16 mouse cellular contexts compared by ENCODE assay signal in the genomic region with DNA sequence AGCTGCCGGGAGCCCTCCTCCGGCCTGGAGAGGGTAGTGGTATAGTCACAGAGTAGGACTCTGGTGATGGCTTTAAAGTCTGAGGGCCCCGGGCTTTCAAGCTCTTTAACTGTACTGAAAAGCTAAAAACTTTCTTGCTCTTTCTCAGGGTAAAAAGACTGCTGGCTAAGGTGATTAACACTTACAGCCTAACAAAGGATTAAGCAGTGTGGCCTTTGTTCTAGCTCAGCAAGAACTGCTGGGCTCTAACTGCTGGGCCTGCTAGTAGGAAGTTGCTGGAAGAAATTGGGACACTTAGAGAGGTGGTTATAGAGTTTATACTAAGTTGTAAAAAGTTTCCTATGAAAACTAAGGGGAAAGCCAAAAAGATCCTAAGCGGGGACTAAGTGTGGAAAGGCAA. TPM values are rescaled to one million over a fixed set of nuclear protein-coding genes. Genes with fewer than 3 reads are reported as not detected.
"Had no signal": no experiment of that assay in that cellular context is flagged by ENCODE, and none has a peak within 500 bp of the region (broad histone marks: within the 10 kb centered on the region; RNA-seq: fewer than 3 reads in every experiment).

No protein-coding gene starts in this region.

- H3K4me1 ChIP-seq: limb, embryonic 13.5 days; midbrain, embryonic 12.5 days had no signal

- H3K9ac ChIP-seq: limb, embryonic 13.5 days; liver, embryonic 14.5 days; midbrain, embryonic 12.5 days had no signal

- ATAC-seq: midbrain, embryonic 16.5 days had no signal

- DNase-seq: kidney, postnatal 25 days; left cerebral cortex, postnatal 4 days; lung, adult 18-20 months; right cerebral cortex, postnatal 14 days; thymus, adult 18-20 months; thymus, postnatal 14 days had no signal

- H3K27me3 ChIP-seq: limb, embryonic 13.5 days; midbrain, embryonic 12.5 days had no signal

- H3K27ac ChIP-seq: limb, embryonic 13.5 days; liver, embryonic 14.5 days; midbrain, embryonic 12.5 days had no signal

- H3K4me3 ChIP-seq: limb, embryonic 13.5 days; midbrain, embryonic 12.5 days had no signal

- H3K4me2 ChIP-seq: limb, embryonic 13.5 days; midbrain, embryonic 12.5 days had no signal

- H3K9me3 ChIP-seq: limb, embryonic 13.5 days; midbrain, embryonic 12.5 days had no signal

RNA-seq across cellular contexts. Expression of gene Syt2, which starts 37.3 kb away (rescaled TPM):
- total RNA-seq: liver, adult 2 months had no signal
- polyA plus RNA-seq: liver, adult 2 months had no signal

RNA-seq across cellular contexts. Expression of gene Mgat4e, which starts 59.7 kb away (rescaled TPM):
- total RNA-seq: left cerebral cortex, adult 18-20 months; left cerebral cortex, postnatal 4 days; liver, adult 2 months; megakaryocyte-erythroid progenitor cell, adult 5-6 weeks had no signal
- polyA plus RNA-seq: kidney, embryonic 14.5 days; limb, embryonic 13.5 days; liver, adult 2 months; liver, embryonic 14.5 days; lung, embryonic 16.5 days; midbrain, embryonic 12.5 days; midbrain, embryonic 16.5 days; neural tube, embryonic 14.5 days had no signal
